Mouse (Mus musculus) MEL (cell line): ENCODE results near the gene Ccnq.

Source experiments
- CTCF ChIP-seq, 3 experiments: IDR thresholded peaks in 2 of 3; conservative IDR thresholded peaks in 1 of 3; 2 replicates each; pipeline ENCODE4 v1.5.1; 2011 to 2012; ENCODE audit warnings: low read length in 3 of 3, low read depth in 2 of 3, mild to moderate bottlenecking in 2 of 3, improper control_type of control experiment in 1 of 3, inconsistent platforms in 1 of 3, mixed read lengths in 1 of 3, moderate library complexity in 1 of 3; ENCODE audit not compliant: control insufficient read depth in 1 of 3, insufficient read depth in 1 of 3, poor library complexity in 1 of 3, severe bottlenecking in 1 of 3
- EP300 ChIP-seq, 2 experiments: IDR thresholded peaks; 2 replicates each; pipeline ENCODE4 v1.6.1; 2011; ENCODE audit warnings: improper control_type of control experiment in 2 of 2, low read length in 2 of 2, low read depth in 1 of 2, mild to moderate bottlenecking in 1 of 2
- GATA1 ChIP-seq: IDR thresholded peaks from 2 replicates; pipeline ENCODE4 v1.6.1; 2011; ENCODE audit warnings: low read depth, low read length, improper control_type of control experiment
- KAT2A ChIP-seq: conservative IDR thresholded peaks from 2 replicates; pipeline ENCODE4 v1.6.1; 2012; ENCODE audit warnings: low read depth, low read length, improper control_type of control experiment, inconsistent platforms
- MAFK ChIP-seq: IDR thresholded peaks from 2 replicates; pipeline ENCODE4 v1.6.1; 2011; ENCODE audit warnings: low read depth, mild to moderate bottlenecking, low read length, improper control_type of control experiment, borderline replicate concordance
- MYC ChIP-seq: IDR thresholded peaks from 2 replicates; pipeline ENCODE4 v1.6.1; 2011; ENCODE audit warnings: low read depth, mild to moderate bottlenecking, low read length, improper control_type of control experiment, moderate library complexity
- NRF1 ChIP-seq: IDR thresholded peaks from 2 replicates; pipeline ENCODE4 v1.6.1; 2014; ENCODE audit warnings: low read depth, mild to moderate bottlenecking, inconsistent platforms, low read length, improper control_type of control experiment, moderate library complexity; ENCODE audit not compliant: poor library complexity, insufficient read depth, severe bottlenecking
- POLR2A ChIP-seq, 2 experiments: IDR thresholded peaks; 2 replicates each; pipeline ENCODE4 v1.6.1; 2011 to 2012; ENCODE audit warnings: low read length in 2 of 2, mild to moderate bottlenecking in 2 of 2, control low read depth in 1 of 2, improper control_type of control experiment in 1 of 2, low read depth in 1 of 2, moderate library complexity in 1 of 2; ENCODE audit not compliant: control insufficient read depth in 1 of 2, insufficient read depth in 1 of 2, poor library complexity in 1 of 2
- POLR2AphosphoS2 ChIP-seq: IDR thresholded peaks from 2 replicates; pipeline ENCODE4 v1.6.1; 2011; ENCODE audit warnings: low read length, improper control_type of control experiment
- POLR2AphosphoS5 ChIP-seq: IDR thresholded peaks from 2 replicates; pipeline ENCODE4 v1.6.1; 2012; ENCODE audit warnings: low read depth, borderline replicate concordance, mild to moderate bottlenecking, inconsistent platforms, low read length, moderate library complexity, mixed read lengths
- TCF12 ChIP-seq: IDR thresholded peaks from 2 replicates; pipeline ENCODE4 v1.6.1; 2014; ENCODE audit warnings: low read depth, mild to moderate bottlenecking, inconsistent platforms, low read length, improper control_type of control experiment, moderate library complexity
- ZC3H11A ChIP-seq: IDR thresholded peaks from 2 replicates; pipeline ENCODE4 v1.6.1; 2012; ENCODE audit warnings: low read depth, mild to moderate bottlenecking, inconsistent platforms, low read length, improper control_type of control experiment
- ZMIZ1 ChIP-seq: IDR thresholded peaks from 2 replicates; pipeline ENCODE4 v1.6.1; 2012; ENCODE audit warnings: low read depth, mild to moderate bottlenecking, inconsistent platforms, low read length, improper control_type of control experiment, moderate library complexity

GRCm38 (mm10) chr11:78730902-78731301 lies 20.6 kb downstream of the Ccnq start:
- TF ChIP-seq CTCF (IDR thresholded peaks at IDR 0.05 in 2 of 3, conservative IDR thresholded peaks at IDR 0.05 in 1 of 3; ENCODE audit: control insufficient read depth in 1 of 3, insufficient read depth in 1 of 3, low read depth in 2 of 3, low read length in 3 of 3, poor library complexity in 1 of 3, severe bottlenecking in 1 of 3) (no peak), POLR2AphosphoS2 (no peak), POLR2A (IDR thresholded peaks at IDR 0.05; ENCODE audit: control insufficient read depth in 1 of 2, insufficient read depth in 1 of 2, low read depth in 1 of 2, low read length in 2 of 2, poor library complexity in 1 of 2) (no peak), ZMIZ1 (no peak), MAFK (no peak), EP300 (IDR thresholded peaks at IDR 0.05; ENCODE audit: low read depth in 1 of 2, low read length in 2 of 2) (no peak), ZC3H11A (no peak), NRF1 (no peak), TCF12 (no peak), KAT2A (no peak), GATA1 (no peak), MYC (no peak), POLR2AphosphoS5 (no peak)
